Mouse (Mus musculus): ENCODE measurements around the gene Gm5798.
"Not testable (repeated sequence)": the region's sequence is repeated elsewhere in the genome, so short reads cannot be mapped to it uniquely, and the experiment has no call there.

Gm5798 gene

DNA sequence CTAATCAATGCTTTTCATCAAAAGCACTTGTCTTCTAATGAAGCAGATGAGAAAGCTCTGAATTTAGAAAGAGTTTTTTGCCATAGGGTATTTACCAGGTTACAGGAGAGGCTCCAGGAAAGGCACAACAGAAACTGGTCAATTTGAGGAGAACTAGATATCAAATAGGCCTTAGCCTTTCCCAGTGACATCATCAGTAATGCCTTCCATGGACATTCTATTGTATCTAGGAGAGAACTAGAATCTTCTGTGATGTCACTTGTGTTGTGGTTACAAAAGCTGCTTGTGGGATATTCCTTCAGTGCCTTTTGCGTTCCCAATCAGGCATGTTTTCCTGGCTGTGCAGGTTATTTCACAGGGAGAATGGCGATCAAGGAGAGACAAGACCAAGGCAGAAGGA lies at the start of gene Gm5798:
Gm5798 (plus strand) TSS at position 301 of the 400 bp plus-strand sequence.
- in situ Hi-C loops (cut with MboI; ENCODE audit: low pct_unique_long_range_greater_than_20kb in 1 of 2, low sequenced_read_pairs in 2 of 2, unreplicated experiment in 1 of 2), result not testable (repeated sequence)

DNA sequence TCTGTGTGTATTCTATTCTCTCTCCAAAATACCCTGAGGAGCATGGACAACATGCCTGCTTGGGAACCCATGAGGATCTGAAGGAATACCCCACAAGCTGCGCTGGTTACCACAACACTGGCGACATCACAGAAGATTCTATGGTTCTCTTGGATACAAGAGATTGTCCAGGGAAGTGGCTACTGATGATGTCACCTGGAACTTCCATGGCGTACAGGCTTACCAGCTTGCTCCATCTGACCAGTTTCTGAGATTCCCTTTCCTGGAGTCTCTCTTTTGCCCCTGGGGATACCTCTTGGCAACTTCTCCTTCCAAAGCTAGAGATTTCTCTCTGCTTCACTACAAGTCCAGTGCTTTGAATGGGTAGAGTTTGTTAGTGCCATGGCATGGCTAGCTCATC lies 37.9 kb downstream of the Gm5798 start, which contains the start of gene Gm7945:
Gm7945 (minus strand) TSS at position 101 of the 400 bp plus-strand sequence.
- in situ Hi-C loops (cut with MboI; ENCODE audit: low pct_unique_long_range_greater_than_20kb in 1 of 2, low sequenced_read_pairs in 2 of 2, unreplicated experiment in 1 of 2), result not testable (repeated sequence)
